Comparison of ENCODE assay signal across 9 mouse cellular contexts in genomic region chr9:32223739-32224529, GRCm38 (mm10).
DNase-seq lines count a peak whose midpoint lies in the region; ATAC-seq and TF ChIP-seq lines count a peak whose summit lies in the region.
"Had no signal": no experiment of that assay in that cellular context is flagged by ENCODE, and none has a peak within 500 bp of the region (broad histone marks: within the 10 kb centered on the region; RNA-seq: fewer than 3 reads in every experiment).

No protein-coding gene starts in this region.

- H3K9ac ChIP-seq in liver, postnatal 0 days (replicated peaks), result no peak overlapping the region
- H3K9ac ChIP-seq in liver, embryonic 11.5 days (ENCODE audit: low read depth, low read length), result no peak overlapping the region
- H3K9ac ChIP-seq: liver, embryonic 15.5 days had no signal

- no peak overlapping the region; the same call in 1 of the 2 replicates for H3K27ac ChIP-seq in liver, postnatal 0 days (ENCODE audit: low read depth)
- no peak overlapping the region for H3K27ac ChIP-seq in liver, embryonic 11.5 days (ENCODE audit: low read depth, low read length)
- H3K27ac ChIP-seq: liver, embryonic 15.5 days had no signal

- intact Hi-C loops in heart, postnatal 10 days (cut with DNase I), result no loop called here
- intact Hi-C loops in left cerebral cortex, postnatal 36 days (cut with DNase I), result loop anchor here (5.0 kb wide), 1 partner anchor 37 kb away; no protein-coding TSS in a partner anchor

- no peaks in the 10 kb centered on the region for H3K27me3 ChIP-seq in liver, postnatal 0 days (ENCODE audit: insufficient read depth, low read length)
- no peaks in the 10 kb centered on the region for H3K27me3 ChIP-seq in liver, embryonic 11.5 days (replicated peaks; ENCODE audit: control insufficient read depth, insufficient read depth, low read length)
- H3K27me3 ChIP-seq: liver, embryonic 15.5 days had no signal

- TF ChIP-seq CTCF in liver, postnatal 0 days (IDR thresholded peaks at IDR 0.05; ENCODE audit: low read depth), result no peak

- H3K4me3 ChIP-seq in liver, postnatal 0 days (ENCODE audit: low read depth, low read length), result no peak overlapping the region
- H3K4me3 ChIP-seq in liver, embryonic 11.5 days (ENCODE audit: low read depth, low read length), result no peak overlapping the region
- H3K4me3 ChIP-seq: liver, embryonic 15.5 days had no signal

- no peak for DNase-seq in liver, postnatal 0 days
- no peak for DNase-seq in liver, embryonic 11.5 days (ENCODE audit: low spot score)
- DNase-seq in cerebellum, adult 9-11 months, result peak; percentile 10
- peak; percentile 24 to 27 for DNase-seq in heart, postnatal 10 days
- peak; percentile 73 to 76 for DNase-seq in left cerebral cortex, postnatal 36 days (ENCODE audit: low spot score in 2 of 2)
- peak; percentile 20 for DNase-seq in ovary, postnatal 14 days (ENCODE audit: low spot score)
- DNase-seq in layer of hippocampus, adult 11-12 months (ENCODE audit: low spot score), result no peak
- DNase-seq in adipocyte (ENCODE audit: low spot score), result no peak

- H3K4me2 ChIP-seq in liver, postnatal 0 days (ENCODE audit: low read depth, low read length), result no peak overlapping the region
- no peak overlapping the region for H3K4me2 ChIP-seq in liver, embryonic 11.5 days
- H3K4me2 ChIP-seq: liver, embryonic 15.5 days had no signal

- 64% methylated on average over 5 of the region's 5 CpGs for WGBS in liver, postnatal 0 days (ENCODE audit: insufficient replicate concordance)
- 56% methylated on average over 5 of the region's 5 CpGs for WGBS in liver, embryonic 11.5 days

- peak; percentile 35; the same call in 1 of the 2 replicates for ATAC-seq in liver, postnatal 0 days
- ATAC-seq in liver, embryonic 11.5 days (replicated peaks; ENCODE audit: low FRiP score), result no peak

- TF ChIP-seq EP300 in liver, postnatal 0 days (IDR thresholded peaks at IDR 0.05; ENCODE audit: low read depth), result no peak

- H3K4me1 ChIP-seq in liver, postnatal 0 days (ENCODE audit: insufficient read depth), result peaks cover 7% of the 10 kb centered on the region; the same call in 1 of the 2 replicates
- peaks cover 7% of the 10 kb centered on the region for H3K4me1 ChIP-seq in liver, embryonic 11.5 days (replicated peaks; ENCODE audit: control insufficient read depth, insufficient read depth, low read length)

- no peaks in the 10 kb centered on the region for H3K36me3 ChIP-seq in liver, postnatal 0 days (replicated peaks; ENCODE audit: insufficient read depth, low read length)
- no peaks in the 10 kb centered on the region for H3K36me3 ChIP-seq in liver, embryonic 11.5 days (ENCODE audit: control insufficient read depth, insufficient read depth, low read length)
- H3K36me3 ChIP-seq: liver, embryonic 15.5 days had no signal

- H3K9me3 ChIP-seq in liver, postnatal 0 days (ENCODE audit: low read length), result no peaks in the 10 kb centered on the region
- no peaks in the 10 kb centered on the region for H3K9me3 ChIP-seq in liver, embryonic 11.5 days (ENCODE audit: control insufficient read depth, low read length)
- H3K9me3 ChIP-seq: liver, embryonic 15.5 days had no signal

Comparison
In these comparisons a context has a peak if more than half of its experiments do, and no peak if none do; other contexts are left out.
1. DNase-seq: peak in cerebellum, adult 9-11 months (single experiment), heart, postnatal 10 days (2 of 2), left cerebral cortex, postnatal 36 days (2 of 2) and ovary, postnatal 14 days (single experiment); none in liver, postnatal 0 days (single experiment), liver, embryonic 11.5 days (single experiment), layer of hippocampus, adult 11-12 months (single experiment) and adipocyte (single experiment).